Mouse (Mus musculus): Measurements from ENCODE around the gene Scgb1c1. TPM values are rescaled to one million over a fixed set of nuclear protein-coding genes. Genes with fewer than 3 reads are reported as not detected.
A peak's percentile ranks its signal among the peaks of the same experiment; 100 is the strongest.

Scgb1c1 gene
- not detected in 2 replicates for polyA plus RNA-seq (2015; fragmentation: Nextera tagmentation; extraction: Ambion mirVana)

- TF ChIP-seq EP300 (IDR thresholded peaks at IDR 0.05; ENCODE audit: low read depth) (no peak), CTCF (IDR thresholded peaks at IDR 0.05; ENCODE audit: low read depth) (peak; percentile 96)
- ATAC-seq: peak; percentile 80
These were observed at the start of gene Scgb1c1 for GRCm38 (mm10) chr7:140844905-140845665. Scgb1c1 (plus strand) TSS chr7:140845547.

GRCm38 (mm10) chr7:140797619-140798018, 47.7 kb upstream of the Scgb1c1 start:
- ATAC-seq (no peak; the same call in 1 of the 2 replicates), DNase-seq (no peak)
- H3K36me3 ChIP-seq (replicated peaks; ENCODE audit: insufficient read depth, low read length): no peaks in the 10 kb centered on the region
- H3K27ac ChIP-seq (ENCODE audit: low read depth): no peak overlapping the region
- no peaks in the 10 kb centered on the region for H3K9me3 ChIP-seq (ENCODE audit: low read length)
- H3K4me3 ChIP-seq (ENCODE audit: low read depth, low read length): no peak overlapping the region
- no peak overlapping the region for H3K4me2 ChIP-seq (ENCODE audit: low read depth, low read length)
- H3K27me3 ChIP-seq (ENCODE audit: insufficient read depth, low read length): no peaks in the 10 kb centered on the region
- no peak for TF ChIP-seq EP300 (IDR thresholded peaks at IDR 0.05; ENCODE audit: low read depth)
- TF ChIP-seq CTCF (IDR thresholded peaks at IDR 0.05; ENCODE audit: low read depth): peak; percentile 35; the same call in 1 of the 2 replicates
- no peak overlapping the region for H3K9ac ChIP-seq (replicated peaks)
- 82% methylated on average over 3 of the region's 3 CpGs for WGBS (ENCODE audit: insufficient replicate concordance)
- no peaks in the 10 kb centered on the region for H3K4me1 ChIP-seq (ENCODE audit: insufficient read depth)

More at GRCm38 (mm10) chr7:140844905-140845665, at the start of gene Scgb1c1:
- peak; percentile 95 for DNase-seq
- no peak within 1 kb of the TSS for H3K4me2 ChIP-seq (ENCODE audit: low read depth, low read length)
- WGBS (ENCODE audit: insufficient replicate concordance): 33% methylated on average over 14 of the region's 14 CpGs
- no peak within 1 kb of the TSS for H3K9ac ChIP-seq (replicated peaks)
- no peaks in the 10 kb centered on the region for H3K36me3 ChIP-seq (replicated peaks; ENCODE audit: insufficient read depth, low read length)
- H3K4me3 ChIP-seq (ENCODE audit: low read depth, low read length): no peak within 1 kb of the TSS
- H3K9me3 ChIP-seq (ENCODE audit: low read length): no peaks in the 10 kb centered on the region
- 0 out of 2 replicates have a peak, but pooled peaks cover 4% of the 10 kb centered on the region for H3K4me1 ChIP-seq (ENCODE audit: insufficient read depth)
- peaks cover 5% of the 10 kb centered on the region; the same call in 1 of the 2 replicates for H3K27me3 ChIP-seq (ENCODE audit: insufficient read depth, low read length)
- no peak within 1 kb of the TSS for H3K27ac ChIP-seq (ENCODE audit: low read depth)

GRCm38 (mm10) chr7:140798212-140798611, 47.1 kb upstream of the Scgb1c1 start:
- whole genome bisulfite sequencing (ENCODE audit: insufficient replicate concordance): 62% methylated on average over 2 of the region's 2 CpGs
- Histone ChIP-seq H3K36me3 (replicated peaks; ENCODE audit: insufficient read depth, low read length) (no peaks in the 10 kb centered on the region), H3K9me3 (ENCODE audit: low read length) (no peaks in the 10 kb centered on the region), H3K4me2 (ENCODE audit: low read depth, low read length) (no peak overlapping the region), H3K27me3 (ENCODE audit: insufficient read depth, low read length) (no peaks in the 10 kb centered on the region), H3K4me1 (ENCODE audit: insufficient read depth) (no peaks in the 10 kb centered on the region), H3K27ac (ENCODE audit: low read depth) (no peak overlapping the region), H3K9ac (replicated peaks) (no peak overlapping the region), H3K4me3 (ENCODE audit: low read depth, low read length) (no peak overlapping the region)
- ATAC-seq: no peak
- no peak for DNase-seq
- TF ChIP-seq EP300 (IDR thresholded peaks at IDR 0.05; ENCODE audit: low read depth): no peak
- no peak for TF ChIP-seq CTCF (IDR thresholded peaks at IDR 0.05; ENCODE audit: low read depth)

- H3K27ac ChIP-seq (ENCODE audit: low read depth): no peak overlapping the region
- no peaks in the 10 kb centered on the region for H3K9me3 ChIP-seq (ENCODE audit: low read length)
- no peaks in the 10 kb centered on the region for H3K27me3 ChIP-seq (ENCODE audit: insufficient read depth, low read length)
- ATAC-seq (no peak), DNase-seq (no peak)
- no peak overlapping the region for H3K4me2 ChIP-seq (ENCODE audit: low read depth, low read length)
- H3K36me3 ChIP-seq (replicated peaks; ENCODE audit: insufficient read depth, low read length): no peaks in the 10 kb centered on the region
- H3K9ac ChIP-seq (replicated peaks): no peak overlapping the region
- no peaks in the 10 kb centered on the region for H3K4me1 ChIP-seq (ENCODE audit: insufficient read depth)
- TF ChIP-seq CTCF (IDR thresholded peaks at IDR 0.05; ENCODE audit: low read depth) (no peak), EP300 (IDR thresholded peaks at IDR 0.05; ENCODE audit: low read depth) (no peak)
- no peak overlapping the region for H3K4me3 ChIP-seq (ENCODE audit: low read depth, low read length)
- WGBS (ENCODE audit: insufficient replicate concordance): 77% methylated on average over 6 of the region's 6 CpGs
These were observed 42.7 kb upstream of the Scgb1c1 start for GRCm38 (mm10) chr7:140802629-140803028.

GRCm38 (mm10) chr7:140805704-140806103, 39.6 kb upstream of the Scgb1c1 start:
- H3K4me1 ChIP-seq (ENCODE audit: insufficient read depth): no peaks in the 10 kb centered on the region
- no peak overlapping the region for H3K4me2 ChIP-seq (ENCODE audit: low read depth, low read length)
- TF ChIP-seq CTCF (IDR thresholded peaks at IDR 0.05; ENCODE audit: low read depth) (peak; percentile 88), EP300 (IDR thresholded peaks at IDR 0.05; ENCODE audit: low read depth) (no peak)
- H3K4me3 ChIP-seq (ENCODE audit: low read depth, low read length): no peak overlapping the region
- DNase-seq (peak; percentile 71), ATAC-seq (peak; percentile 84)
- no peak overlapping the region for H3K27ac ChIP-seq (ENCODE audit: low read depth)
- H3K9ac ChIP-seq (replicated peaks): no peak overlapping the region
- WGBS (ENCODE audit: insufficient replicate concordance): 4% methylated on average over 1 of the region's 1 CpGs
- no peaks in the 10 kb centered on the region for H3K36me3 ChIP-seq (replicated peaks; ENCODE audit: insufficient read depth, low read length)
- H3K27me3 ChIP-seq (ENCODE audit: insufficient read depth, low read length): no peaks in the 10 kb centered on the region
- H3K9me3 ChIP-seq (ENCODE audit: low read length): no peaks in the 10 kb centered on the region

- no peaks in the 10 kb centered on the region for H3K4me1 ChIP-seq (ENCODE audit: insufficient read depth)
- no peak overlapping the region for H3K9ac ChIP-seq (replicated peaks)
- DNase-seq (no peak), ATAC-seq (no peak)
- no peaks in the 10 kb centered on the region for H3K27me3 ChIP-seq (ENCODE audit: insufficient read depth, low read length)
- TF ChIP-seq CTCF (IDR thresholded peaks at IDR 0.05; ENCODE audit: low read depth): peak; percentile 32
- TF ChIP-seq EP300 (IDR thresholded peaks at IDR 0.05; ENCODE audit: low read depth): no peak
- H3K4me2 ChIP-seq (ENCODE audit: low read depth, low read length): no peak overlapping the region
- no peak overlapping the region for H3K27ac ChIP-seq (ENCODE audit: low read depth)
- no peaks in the 10 kb centered on the region for H3K9me3 ChIP-seq (ENCODE audit: low read length)
- H3K36me3 ChIP-seq (replicated peaks; ENCODE audit: insufficient read depth, low read length): no peaks in the 10 kb centered on the region
- no peak overlapping the region for H3K4me3 ChIP-seq (ENCODE audit: low read depth, low read length)
- WGBS (ENCODE audit: insufficient replicate concordance): 87% methylated on average over 6 of the region's 6 CpGs
These were observed 34.9 kb upstream of the Scgb1c1 start for GRCm38 (mm10) chr7:140810496-140810895.
